In the genomic region with DNA sequence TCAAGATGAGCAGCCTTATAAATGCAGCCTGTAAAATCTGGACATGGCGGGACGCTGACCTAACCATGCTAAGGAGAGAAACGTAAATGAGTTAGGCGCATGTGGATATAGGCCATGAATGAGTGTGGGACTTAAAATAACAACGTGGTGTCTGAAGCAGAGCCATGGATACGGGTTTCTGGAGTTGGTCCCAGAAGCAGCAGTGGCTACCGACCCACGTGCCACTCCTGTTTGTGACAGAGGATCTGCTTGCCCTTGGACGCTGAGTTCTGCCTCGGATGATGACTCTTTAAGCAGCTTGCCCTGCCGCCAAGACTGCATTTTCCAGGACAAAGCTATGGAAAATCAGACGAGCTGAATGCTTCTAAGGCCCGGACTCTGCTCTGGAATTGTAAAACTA, we compare ENCODE assay signal across 15 mouse cellular contexts.
DNase-seq lines count a peak whose midpoint lies in the region; ATAC-seq and TF ChIP-seq lines count a peak whose summit lies in the region.
"Had no signal": no experiment of that assay in that cellular context is flagged by ENCODE, and none has a peak within 500 bp of the region (broad histone marks: within the 10 kb centered on the region; RNA-seq: fewer than 3 reads in every experiment).

No protein-coding gene starts in this region.

- no peak overlapping the region for H3K9ac ChIP-seq in kidney, embryonic 14.5 days (ENCODE audit: low read depth, low read length)
- H3K9ac ChIP-seq: embryonic facial prominence, embryonic 12.5 days; intestine, embryonic 15.5 days; liver, embryonic 12.5 days; lung, embryonic 15.5 days had no signal

- 81% methylated on average over 13 of the region's 13 CpGs for WGBS in kidney, embryonic 14.5 days

- peak; percentile 6 to 13 for DNase-seq in gastrocnemius, adult 8-10 months (ENCODE audit: low spot score in 2 of 2)
- no peak for DNase-seq in gastrocnemius, postnatal 36 days
- peak; percentile 45 for DNase-seq in left cerebral cortex, postnatal 4 days
- DNase-seq in left cerebral cortex, postnatal 10 days (ENCODE audit: extremely low spot score in 1 of 2, low spot score in 2 of 2) = no peak
- DNase-seq in brain, adult 2 months (ENCODE audit: low read depth, low spot score) = peak; percentile 65
- DNase-seq: thymus, postnatal 4 days had no signal

- intact Hi-C loops in gastrocnemius, postnatal 36 days (cut with DNase I) = no loop called here
- intact Hi-C loops in left cerebral cortex, postnatal 4 days (cut with DNase I) = no loop called here
- intact Hi-C loops in left cerebral cortex, postnatal 10 days (cut with DNase I) = no loop called here

- ATAC-seq in kidney, embryonic 14.5 days (ENCODE audit: low FRiP score, low TSS enrichment) = no peak
- ATAC-seq: forebrain, embryonic 16.5 days; intestine, embryonic 15.5 days; liver, embryonic 12.5 days had no signal

- H3K36me3 ChIP-seq in E14TG2a.4 (ENCODE audit: insufficient read depth, low read length) = no peaks in the 10 kb centered on the region
- no peaks in the 10 kb centered on the region for H3K36me3 ChIP-seq in kidney, embryonic 14.5 days (ENCODE audit: control insufficient read depth, insufficient read depth, low read length)
- H3K36me3 ChIP-seq: embryonic facial prominence, embryonic 12.5 days; G1E; hindbrain, embryonic 10.5 days; intestine, embryonic 15.5 days; liver, embryonic 12.5 days; lung, embryonic 15.5 days had no signal

- no peak overlapping the region for H3K27ac ChIP-seq in kidney, embryonic 14.5 days (ENCODE audit: low read depth, low read length)
- H3K27ac ChIP-seq: embryonic facial prominence, embryonic 12.5 days; hindbrain, embryonic 10.5 days; intestine, embryonic 15.5 days; liver, embryonic 12.5 days; lung, embryonic 15.5 days had no signal

- H3K27me3 ChIP-seq in E14TG2a.4 (ENCODE audit: insufficient read depth, low read length) = peaks cover 2% of the 10 kb centered on the region; the same call in 1 of the 2 replicates
- no peaks in the 10 kb centered on the region for H3K27me3 ChIP-seq in kidney, embryonic 14.5 days (ENCODE audit: control insufficient read depth, insufficient read depth, low read length)
- H3K27me3 ChIP-seq: embryonic facial prominence, embryonic 12.5 days; intestine, embryonic 15.5 days; liver, embryonic 12.5 days; lung, embryonic 15.5 days had no signal

- H3K4me3 ChIP-seq in E14TG2a.4 (replicated peaks; ENCODE audit: low read length) = peak overlapping the region; percentile 10; the same call in 1 of the 2 replicates
- H3K4me3 ChIP-seq in kidney, embryonic 14.5 days (ENCODE audit: low read length) = no peak overlapping the region
- H3K4me3 ChIP-seq: embryonic facial prominence, embryonic 12.5 days; hindbrain, embryonic 10.5 days; intestine, embryonic 15.5 days; liver, embryonic 12.5 days; lung, embryonic 15.5 days had no signal

- no peak for TF ChIP-seq CTCF in E14TG2a.4 (conservative IDR thresholded peaks at IDR 0.05; ENCODE audit: low read length)

- no peak overlapping the region for H3K4me2 ChIP-seq in kidney, embryonic 14.5 days (replicated peaks; ENCODE audit: low read depth, low read length)
- H3K4me2 ChIP-seq: embryonic facial prominence, embryonic 12.5 days; intestine, embryonic 15.5 days; lung, embryonic 15.5 days had no signal

- H3K4me1 ChIP-seq in E14TG2a.4 (replicated peaks; ENCODE audit: low read depth, low read length) = peaks cover 10% of the 10 kb centered on the region
- H3K4me1 ChIP-seq in kidney, embryonic 14.5 days (ENCODE audit: control insufficient read depth, insufficient read depth, low read length) = peaks cover 3% of the 10 kb centered on the region
- H3K4me1 ChIP-seq: intestine, embryonic 15.5 days had no signal

- H3K9me3 ChIP-seq in E14TG2a.4 (ENCODE audit: low read length) = no peaks in the 10 kb centered on the region
- no peaks in the 10 kb centered on the region for H3K9me3 ChIP-seq in kidney, embryonic 14.5 days (ENCODE audit: control insufficient read depth, low read length)
- H3K9me3 ChIP-seq: embryonic facial prominence, embryonic 12.5 days; G1E; hindbrain, embryonic 10.5 days; intestine, embryonic 15.5 days; liver, embryonic 12.5 days; lung, embryonic 15.5 days had no signal

Comparison
In these comparisons a context has a peak if more than half of its experiments do, and no peak if none do; other contexts are left out.
1. DNase-seq: peak in gastrocnemius, adult 8-10 months (2 of 2), left cerebral cortex, postnatal 4 days (single experiment) and brain, adult 2 months (single experiment); none in gastrocnemius, postnatal 36 days (0 of 2) and left cerebral cortex, postnatal 10 days (0 of 2).